Mouse (Mus musculus): ENCODE measurements around the gene Vti1a.

DNA sequence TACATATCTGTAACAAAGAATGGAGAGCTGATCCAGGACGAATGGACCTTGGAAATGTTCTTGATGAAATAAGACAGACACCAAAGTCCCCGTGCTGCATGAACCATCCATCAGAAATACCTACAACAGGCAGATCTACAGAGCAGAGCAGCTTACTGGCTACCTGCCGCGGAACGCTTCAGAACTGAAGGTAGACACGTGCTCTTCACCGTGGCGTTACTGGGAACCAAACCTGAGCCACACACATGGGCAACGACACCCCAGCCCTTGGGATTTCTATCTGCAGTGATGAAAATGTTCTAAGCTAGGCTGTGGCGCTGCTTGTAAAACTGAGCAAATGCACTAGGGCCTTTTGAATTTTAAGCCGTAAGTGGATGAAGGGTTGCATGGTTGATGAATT lies 249.0 kb downstream of the Vti1a start:
- TF ChIP-seq CTCF (IDR thresholded peaks at IDR 0.05; ENCODE audit: low read depth) (no peak), EP300 (IDR thresholded peaks at IDR 0.05; ENCODE audit: low read depth) (no peak)
